Mouse (Mus musculus): ENCODE measurements at regions not wholly inside any gene's neighbourhood (a gene's known extent, or its start where the extent isn't known, plus 50 kb on each side); places are given as distances from the start of the nearest gene placed in this dataset.
A peak's percentile ranks its signal among the peaks of the same experiment; 100 is the strongest.

DNA sequence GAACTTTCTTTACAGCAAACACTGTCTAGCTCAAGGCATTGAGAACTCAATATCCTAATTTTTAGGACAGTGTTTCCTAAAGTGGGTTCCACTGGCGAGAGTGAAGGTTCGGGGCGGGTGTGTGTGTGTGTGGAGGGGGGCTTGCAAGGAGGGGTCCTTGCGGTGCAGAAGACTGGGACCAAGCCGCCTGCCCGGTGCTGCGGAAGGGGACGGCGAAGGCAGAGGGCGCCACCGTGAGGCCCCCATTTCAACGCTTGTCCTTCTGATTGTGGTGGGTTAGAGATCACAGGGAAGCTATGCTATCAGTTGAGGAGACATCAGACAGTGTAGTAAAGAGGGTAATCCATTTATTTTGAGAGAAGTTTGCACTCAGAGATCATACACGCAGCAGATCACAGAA is 176.9 kb upstream of the Ap5m1 start:
- Histone ChIP-seq H3K9ac (no peak overlapping the region), H3K4me3 (no peak overlapping the region), H3K27ac (no peak overlapping the region), H3K4me1 (no peaks in the 10 kb centered on the region), H3K36me3 (no peaks in the 10 kb centered on the region), H3K9me3 (no peaks in the 10 kb centered on the region), H3K4me2 (replicated peaks) (peak overlapping the region; percentile 36), H3K27me3 (replicated peaks) (no peaks in the 10 kb centered on the region; the same call in none of the 2 replicates)
- WGBS = 8% methylated on average over 13 of the region's 13 CpGs
- ATAC-seq (ENCODE audit: low FRiP score, low read depth) = no peak

DNA sequence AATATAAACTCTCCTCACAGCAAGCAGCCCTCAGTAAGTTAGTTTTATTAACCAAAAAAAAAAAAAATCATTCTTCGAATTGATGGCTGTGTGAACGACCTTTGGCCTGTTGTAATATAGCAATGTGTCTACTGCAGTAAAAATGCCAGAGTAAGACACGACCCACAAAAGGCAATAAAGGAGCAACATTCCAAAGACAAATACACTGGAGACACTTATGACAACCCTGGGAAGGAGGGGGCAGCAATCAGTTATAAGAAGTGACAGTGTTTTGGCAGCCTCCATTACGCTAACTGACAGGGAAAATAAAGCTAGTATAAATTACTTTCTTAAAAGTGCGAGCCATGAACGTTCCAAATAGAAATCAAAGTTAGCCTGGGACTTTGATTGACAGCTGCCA is 185.9 kb upstream of the Ap5m1 start:
- Histone ChIP-seq H3K4me1 (no peaks in the 10 kb centered on the region), H3K9me3 (no peaks in the 10 kb centered on the region), H3K4me3 (no peak overlapping the region), H3K27me3 (replicated peaks) (no peaks in the 10 kb centered on the region), H3K9ac (no peak overlapping the region), H3K4me2 (replicated peaks) (no peak overlapping the region), H3K36me3 (no peaks in the 10 kb centered on the region), H3K27ac (no peak overlapping the region)
- 41% methylated on average over 6 of the region's 6 CpGs for WGBS
- ATAC-seq (ENCODE audit: low FRiP score, low read depth) = no peak

DNA sequence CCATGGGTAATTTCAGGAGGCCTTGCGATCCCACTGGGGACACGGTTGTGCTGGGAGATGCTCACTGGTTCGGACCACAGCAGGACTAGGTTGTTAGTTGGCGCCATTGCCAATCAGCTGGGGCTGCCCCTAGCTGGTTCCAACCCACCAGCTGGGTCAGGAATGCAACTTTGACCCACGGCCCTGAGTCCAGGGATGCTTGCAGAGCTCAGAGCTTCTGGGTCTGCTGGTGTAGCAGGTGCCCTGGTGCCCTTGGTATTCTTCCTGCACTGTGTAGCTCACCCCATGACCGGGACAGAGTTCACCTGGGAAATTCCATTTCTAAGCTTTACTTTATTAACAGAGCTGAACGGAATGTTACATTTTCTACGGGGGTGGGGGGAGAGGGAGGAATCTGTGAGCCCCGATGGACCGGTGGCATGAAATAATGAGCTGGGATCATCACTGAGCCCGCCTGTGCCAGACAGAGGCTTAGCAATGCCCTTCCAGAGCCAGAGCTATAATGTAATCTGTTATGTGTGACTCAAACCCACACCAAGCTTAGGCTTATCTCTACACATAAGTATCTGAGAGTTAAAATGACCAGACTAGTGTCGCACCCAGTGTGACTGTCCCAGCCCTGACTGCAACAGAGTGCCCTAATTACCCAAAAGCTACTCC is 187.8 kb upstream of the Ap5m1 start:
- H3K36me3 ChIP-seq = no peaks in the 10 kb centered on the region
- H3K4me3 ChIP-seq = no peak overlapping the region
- H3K9me3 ChIP-seq = no peaks in the 10 kb centered on the region
- H3K27ac ChIP-seq = no peak overlapping the region
- no peaks in the 10 kb centered on the region for H3K27me3 ChIP-seq (replicated peaks)
- no peak overlapping the region for H3K4me2 ChIP-seq (replicated peaks)
- ATAC-seq (ENCODE audit: low FRiP score, low read depth) = no peak
- no peaks in the 10 kb centered on the region for H3K4me1 ChIP-seq
- no peak overlapping the region for H3K9ac ChIP-seq
- 85% methylated on average over 12 of the region's 12 CpGs for WGBS

DNA sequence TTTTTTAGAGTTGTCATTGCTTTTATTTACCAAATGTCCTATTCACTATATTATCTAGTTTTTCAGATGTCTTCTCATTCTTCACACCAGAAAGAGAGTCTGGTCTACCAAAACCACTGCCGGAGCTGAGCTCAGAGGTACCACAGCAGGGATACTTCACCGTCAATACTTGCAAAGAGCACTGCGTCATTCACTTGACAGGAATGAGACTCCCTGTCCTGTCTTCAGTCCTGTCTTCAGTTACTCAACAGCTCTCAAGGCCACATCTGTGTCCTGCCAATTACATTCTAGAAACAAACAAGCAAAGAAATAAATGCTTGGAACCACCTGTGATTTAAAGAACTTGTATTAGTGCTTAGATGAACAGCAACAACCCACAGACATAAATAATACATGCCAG is 194.6 kb upstream of the Ap5m1 start:
- Histone ChIP-seq H3K9ac (no peak overlapping the region), H3K27ac (no peak overlapping the region), H3K4me3 (no peak overlapping the region), H3K4me1 (no peaks in the 10 kb centered on the region), H3K4me2 (replicated peaks) (no peak overlapping the region), H3K27me3 (replicated peaks) (no peaks in the 10 kb centered on the region), H3K9me3 (no peaks in the 10 kb centered on the region), H3K36me3 (no peaks in the 10 kb centered on the region)
- 80% methylated on average over 3 of the region's 3 CpGs for WGBS
- ATAC-seq (ENCODE audit: low FRiP score, low read depth) = no peak

DNA sequence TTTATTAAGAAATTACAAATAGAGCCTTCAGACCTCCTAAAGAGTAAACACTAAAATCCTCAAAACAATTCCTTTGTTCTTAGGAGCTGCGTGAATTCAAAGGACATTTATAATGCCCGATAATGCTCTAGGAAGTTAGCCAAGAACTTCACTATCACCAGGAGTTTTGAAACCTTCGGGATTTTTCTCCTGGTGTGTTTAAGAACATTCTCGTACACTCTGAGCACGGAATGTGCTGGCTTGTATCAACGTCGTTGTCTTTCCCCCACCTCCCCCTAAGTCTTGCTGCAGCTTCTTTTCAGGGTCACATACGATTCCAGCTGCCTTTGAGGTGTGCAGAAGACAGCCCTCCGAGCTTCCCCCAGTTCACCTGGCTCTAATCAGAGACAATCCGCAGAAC is 195.9 kb upstream of the Ap5m1 start:
- WGBS = 76% methylated on average over 10 of the region's 10 CpGs
- Histone ChIP-seq H3K9ac (no peak overlapping the region), H3K9me3 (no peaks in the 10 kb centered on the region), H3K36me3 (no peaks in the 10 kb centered on the region), H3K4me2 (replicated peaks) (no peak overlapping the region), H3K27me3 (replicated peaks) (no peaks in the 10 kb centered on the region), H3K4me3 (no peak overlapping the region), H3K4me1 (no peaks in the 10 kb centered on the region), H3K27ac (no peak overlapping the region)
- ATAC-seq (ENCODE audit: low FRiP score, low read depth) = no peak

DNA sequence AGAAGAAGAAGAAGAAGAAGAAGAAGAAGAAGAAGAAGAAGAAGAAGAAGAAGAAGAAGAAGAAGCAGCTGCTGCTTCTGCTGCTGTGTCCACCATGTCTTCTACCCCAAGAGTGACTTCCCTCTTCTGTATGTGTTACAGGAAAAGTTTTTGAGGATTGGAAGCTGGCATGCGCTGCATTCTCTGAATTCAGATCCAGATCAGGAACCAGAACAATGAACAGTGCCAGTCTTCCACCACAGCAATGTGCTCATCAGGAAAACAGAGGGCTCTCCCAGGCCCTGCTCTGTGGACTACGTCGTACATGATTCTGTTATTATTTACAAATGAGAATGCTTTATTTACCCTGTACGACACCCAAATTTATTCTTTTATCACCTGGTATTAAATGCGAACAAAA is 181.8 kb upstream of the Otx2 start:
- 91% methylated on average over 5 of the region's 5 CpGs for whole genome bisulfite sequencing
- H3K9ac ChIP-seq = no peak overlapping the region
- H3K27ac ChIP-seq = no peak overlapping the region
- no peaks in the 10 kb centered on the region for H3K9me3 ChIP-seq
- no peak overlapping the region for H3K4me2 ChIP-seq (replicated peaks)
- peaks cover 4% of the 10 kb centered on the region; the same call in 1 of the 2 replicates for H3K27me3 ChIP-seq (replicated peaks)
- no peak overlapping the region for H3K4me3 ChIP-seq
- H3K4me1 ChIP-seq = no peaks in the 10 kb centered on the region
- no peak for ATAC-seq (ENCODE audit: low FRiP score, low read depth)
- H3K36me3 ChIP-seq = no peaks in the 10 kb centered on the region

DNA sequence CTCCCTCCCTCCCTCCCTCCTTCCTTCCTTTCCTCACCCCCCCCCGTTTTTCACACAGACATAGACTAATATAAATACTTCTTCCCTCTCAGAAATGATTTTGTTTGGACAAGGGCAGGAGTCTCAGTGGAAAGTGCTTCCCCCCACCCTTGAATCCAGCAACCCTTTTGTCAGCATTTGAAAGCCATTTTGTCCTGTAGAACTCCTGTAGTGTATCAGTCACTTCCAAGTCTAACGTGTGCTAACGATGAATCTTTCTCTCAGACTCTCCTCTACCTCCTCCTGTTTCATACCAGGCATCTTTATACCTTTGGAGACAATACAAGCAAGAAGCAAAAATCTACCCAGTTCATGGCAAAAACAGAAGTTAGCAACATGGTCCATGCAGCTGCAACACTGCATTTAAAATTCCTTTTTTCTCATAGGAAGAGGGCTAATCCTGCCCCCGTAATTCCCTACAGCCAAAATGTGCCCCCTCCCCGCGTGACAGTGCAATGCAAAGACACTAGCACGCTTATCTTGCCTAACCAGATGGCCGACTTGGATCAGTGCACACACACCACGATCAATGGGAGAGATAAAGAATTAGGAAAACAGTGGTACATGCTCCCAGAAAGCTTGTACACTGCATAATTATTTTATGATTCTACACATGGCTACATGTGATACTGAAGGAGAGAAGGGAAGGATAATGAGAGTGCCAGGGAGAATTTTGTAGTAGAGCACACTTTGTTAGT is 180.7 kb upstream of the Otx2 start:
- Histone ChIP-seq H3K9ac (no peak overlapping the region), H3K9me3 (no peaks in the 10 kb centered on the region), H3K27me3 (replicated peaks) (peaks cover 4% of the 10 kb centered on the region; the same call in 1 of the 2 replicates), H3K4me3 (no peak overlapping the region), H3K4me1 (no peaks in the 10 kb centered on the region), H3K4me2 (replicated peaks) (no peak overlapping the region), H3K27ac (no peak overlapping the region), H3K36me3 (no peaks in the 10 kb centered on the region)
- no peak for ATAC-seq (ENCODE audit: low FRiP score, low read depth)
- 61% methylated on average over 9 of the region's 9 CpGs for WGBS

DNA sequence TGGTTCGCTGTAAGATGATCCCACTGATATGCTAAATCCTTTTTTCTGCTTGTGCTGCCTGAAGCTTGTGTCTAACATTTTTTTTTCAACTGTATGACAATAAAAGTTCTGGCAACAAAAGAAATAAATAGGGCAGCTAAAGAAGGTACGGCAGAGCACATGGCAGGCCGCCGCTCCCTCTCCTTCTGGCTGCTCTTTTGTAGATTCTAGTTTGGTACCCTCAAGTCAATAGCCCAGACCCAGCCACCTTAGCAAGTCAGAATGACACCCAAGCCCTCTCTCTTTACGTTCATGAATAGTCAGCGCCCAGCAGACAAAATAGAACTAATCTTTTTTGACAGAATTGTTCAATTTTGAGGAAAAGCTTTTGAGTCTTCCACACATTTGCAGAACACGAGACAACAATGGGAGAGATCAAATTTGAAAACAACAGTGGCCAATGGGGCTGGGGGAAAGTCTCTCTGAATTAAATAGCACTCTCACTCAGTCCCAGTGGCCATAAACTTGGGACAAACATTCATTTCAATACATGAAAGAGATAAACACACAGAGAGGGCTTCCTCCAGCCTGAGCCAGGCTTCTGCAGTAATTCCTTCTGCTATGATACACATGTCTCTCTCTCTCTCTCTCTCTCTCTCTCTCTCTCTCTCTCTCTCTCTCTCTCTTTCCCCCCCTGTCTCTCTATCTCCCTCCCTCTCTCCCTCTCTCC is 180.0 kb upstream of the Otx2 start:
- no peak for ATAC-seq (ENCODE audit: low FRiP score, low read depth)
- H3K36me3 ChIP-seq = no peaks in the 10 kb centered on the region
- H3K9me3 ChIP-seq = no peaks in the 10 kb centered on the region
- H3K27me3 ChIP-seq (replicated peaks) = peaks cover 4% of the 10 kb centered on the region; the same call in 1 of the 2 replicates
- no peak overlapping the region for H3K27ac ChIP-seq
- 29% methylated on average over 7 of the region's 7 CpGs for WGBS
- H3K9ac ChIP-seq = no peak overlapping the region
- H3K4me1 ChIP-seq = no peaks in the 10 kb centered on the region
- no peak overlapping the region for H3K4me3 ChIP-seq
- no peak overlapping the region; the same call in 1 of the 2 replicates for H3K4me2 ChIP-seq (replicated peaks)

DNA sequence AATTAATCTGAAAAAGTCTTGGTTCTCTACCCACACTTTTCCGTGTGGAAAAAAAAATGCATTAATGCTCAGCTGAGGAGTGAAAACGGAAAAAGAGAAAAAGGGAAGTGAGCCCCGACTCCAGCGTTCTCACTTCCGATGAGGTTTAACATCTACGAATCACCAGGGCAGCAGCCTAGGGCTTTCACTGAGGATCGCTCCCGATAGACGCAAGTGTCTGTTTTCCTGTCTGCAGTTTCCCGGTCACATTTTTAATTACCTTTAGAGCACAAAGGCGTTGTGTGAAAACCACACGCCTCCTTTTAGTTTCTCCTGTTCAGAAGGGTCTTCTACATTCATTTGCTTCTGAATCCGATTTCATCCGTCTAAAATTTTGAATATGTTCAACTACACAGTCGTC is 179.2 kb upstream of the Otx2 start:
- 6% methylated on average over 15 of the region's 15 CpGs for WGBS
- Histone ChIP-seq H3K9me3 (no peaks in the 10 kb centered on the region), H3K36me3 (no peaks in the 10 kb centered on the region), H3K4me3 (peak overlapping the region; percentile 18; the same call in 1 of the 2 replicates), H3K27me3 (replicated peaks) (peaks cover 4% of the 10 kb centered on the region; the same call in 1 of the 2 replicates), H3K4me2 (replicated peaks) (peak overlapping the region; percentile 56), H3K4me1 (no peaks in the 10 kb centered on the region), H3K9ac (no peak overlapping the region), H3K27ac (no peak overlapping the region)
- no peak for ATAC-seq (ENCODE audit: low FRiP score, low read depth)

DNA sequence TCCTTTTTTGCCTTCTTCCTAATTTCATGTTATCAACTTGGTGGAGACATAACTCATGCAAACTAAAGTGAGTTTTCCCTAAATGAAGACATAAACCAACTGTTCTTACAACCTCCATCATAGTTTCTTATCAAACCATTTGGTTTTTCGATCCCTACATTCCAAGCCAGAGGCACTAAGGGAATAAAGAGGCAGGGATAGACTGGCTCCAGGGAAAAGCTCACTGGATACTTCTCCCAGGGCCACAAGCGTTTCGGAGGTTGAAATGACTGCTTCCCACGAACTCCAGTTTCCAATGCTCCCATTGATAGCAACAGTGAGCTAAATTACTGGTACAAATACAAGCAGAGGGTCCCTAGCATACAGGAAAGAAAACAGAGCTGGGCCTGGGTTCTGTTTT is 178.4 kb upstream of the Otx2 start:
- no peak overlapping the region for H3K27ac ChIP-seq
- H3K4me2 ChIP-seq (replicated peaks) = no peak overlapping the region
- H3K4me1 ChIP-seq = no peaks in the 10 kb centered on the region
- no peak overlapping the region for H3K9ac ChIP-seq
- H3K9me3 ChIP-seq = no peaks in the 10 kb centered on the region
- H3K4me3 ChIP-seq = no peak overlapping the region
- H3K36me3 ChIP-seq = no peaks in the 10 kb centered on the region
- peaks cover 4% of the 10 kb centered on the region; the same call in 1 of the 2 replicates for H3K27me3 ChIP-seq (replicated peaks)
- WGBS = 63% methylated on average over 4 of the region's 4 CpGs
- no peak for ATAC-seq (ENCODE audit: low FRiP score, low read depth)

DNA sequence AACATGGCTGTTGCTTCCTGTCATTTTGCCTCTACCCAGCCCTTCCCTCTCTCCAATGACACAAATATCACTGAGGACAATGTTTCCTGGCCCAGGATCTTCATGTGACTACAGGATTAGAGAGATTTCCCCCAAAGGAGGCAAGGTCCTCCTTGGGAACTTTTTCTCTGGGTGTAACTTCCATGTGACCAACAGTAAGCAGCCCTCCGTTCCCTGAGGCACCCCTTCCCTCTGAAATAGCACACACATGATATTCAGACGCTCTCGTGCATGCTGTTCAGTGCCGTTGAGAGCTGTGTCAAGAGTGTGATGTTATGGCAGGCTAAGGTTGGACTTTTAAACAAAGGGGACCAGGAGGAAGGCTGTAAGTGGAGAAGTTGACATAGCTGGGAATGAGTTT is 169.2 kb upstream of the Otx2 start:
- Histone ChIP-seq H3K9ac (no peak overlapping the region), H3K4me1 (no peaks in the 10 kb centered on the region), H3K27me3 (replicated peaks) (no peaks in the 10 kb centered on the region), H3K36me3 (no peaks in the 10 kb centered on the region), H3K4me3 (no peak overlapping the region), H3K27ac (no peak overlapping the region), H3K9me3 (no peaks in the 10 kb centered on the region), H3K4me2 (replicated peaks) (no peak overlapping the region)
- 89% methylated on average over 4 of the region's 4 CpGs for WGBS
- ATAC-seq (ENCODE audit: low FRiP score, low read depth) = no peak

DNA sequence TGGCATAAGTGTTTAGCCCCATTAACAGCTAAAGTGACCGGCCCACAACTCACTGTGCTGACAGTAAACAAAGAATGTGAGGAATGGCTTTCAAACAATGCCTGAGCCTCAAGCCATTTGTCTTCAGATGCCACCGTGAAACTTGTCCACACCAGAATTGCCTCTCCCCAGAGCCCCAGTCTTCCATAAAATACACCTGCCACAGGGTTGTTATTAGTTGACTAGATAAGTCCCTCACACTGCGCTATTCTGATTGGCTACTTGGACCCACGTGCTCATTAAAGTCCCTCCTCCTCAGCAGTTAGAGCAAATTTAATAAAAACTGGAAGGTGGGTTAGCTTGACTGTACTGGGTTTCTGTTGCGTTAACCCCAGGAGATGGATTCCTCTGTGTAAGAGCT is 167.7 kb upstream of the Otx2 start:
- no peak overlapping the region for H3K27ac ChIP-seq
- no peak overlapping the region for H3K9ac ChIP-seq
- H3K36me3 ChIP-seq = no peaks in the 10 kb centered on the region
- 48% methylated on average over 5 of the region's 5 CpGs for WGBS
- peak; percentile 56; the same call in 1 of the 2 replicates for ATAC-seq (ENCODE audit: low FRiP score, low read depth)
- H3K4me1 ChIP-seq = no peaks in the 10 kb centered on the region
- H3K9me3 ChIP-seq = no peaks in the 10 kb centered on the region
- H3K4me3 ChIP-seq = no peak overlapping the region
- no peak overlapping the region for H3K4me2 ChIP-seq (replicated peaks)
- H3K27me3 ChIP-seq (replicated peaks) = no peaks in the 10 kb centered on the region

Measured in neural tube, embryonic 12.5 days (tissue).